Mouse (Mus musculus) mature B cell (primary cell): Measurements from ENCODE around the gene Plch2.

Experiments
- in situ Hi-C: fragments of 300-500 bp; cut with MboI; formaldehyde crosslinking; loops from 2 replicates; pipeline ENCODE4 v1.14.3; 2019

The Plch2 gene

DNA sequence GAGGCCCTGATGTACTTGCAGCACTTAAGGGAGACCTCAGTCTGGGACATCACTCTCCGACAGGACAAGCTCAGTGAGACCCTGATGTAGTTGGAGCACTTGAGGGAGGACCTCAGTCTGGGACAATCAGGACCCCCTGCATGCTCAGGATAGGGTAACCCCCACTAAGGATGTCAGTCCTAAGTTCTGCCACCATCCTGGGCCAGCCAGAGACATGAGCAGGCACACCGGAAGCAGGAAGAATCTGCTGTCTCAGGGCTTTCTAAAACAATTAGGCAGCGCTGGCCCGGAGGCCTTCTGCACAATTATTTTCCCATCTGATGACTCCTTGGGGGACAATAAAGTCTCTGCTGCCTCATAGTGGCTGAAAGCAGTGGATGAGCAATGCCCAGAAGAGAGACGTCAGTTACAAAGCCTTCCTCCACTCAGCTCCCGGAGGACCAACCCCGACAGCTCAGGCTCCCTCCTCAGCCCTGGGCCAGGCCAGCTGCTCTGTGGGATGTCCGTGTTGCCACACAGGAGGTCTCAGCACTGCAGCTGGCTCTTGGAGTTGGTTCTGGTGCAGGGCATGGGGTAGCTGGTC lies 59.9 kb downstream of the Plch2 start:
- in situ Hi-C loops: no loop called here

DNA sequence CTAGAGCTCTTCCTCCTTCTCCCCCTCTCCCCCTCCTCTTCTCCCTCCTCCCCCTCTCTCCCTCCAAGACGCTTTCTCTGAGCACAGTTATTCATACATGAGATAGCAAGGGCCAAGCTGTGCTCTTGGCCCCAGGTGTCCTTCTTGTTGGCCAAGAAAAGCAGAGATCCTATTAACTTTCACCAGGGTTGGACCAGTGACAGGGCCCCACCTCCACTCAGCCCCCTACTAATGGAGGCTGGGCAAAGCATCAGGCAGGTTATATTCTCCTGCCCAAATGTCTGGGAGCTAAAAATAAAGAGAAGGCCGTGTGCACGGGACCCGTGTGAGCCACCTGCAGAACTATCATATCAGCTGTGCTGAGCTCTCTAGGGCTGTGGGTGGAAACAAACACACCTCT lies 61.7 kb downstream of the Plch2 start:
- in situ Hi-C loops: no loop called here

DNA sequence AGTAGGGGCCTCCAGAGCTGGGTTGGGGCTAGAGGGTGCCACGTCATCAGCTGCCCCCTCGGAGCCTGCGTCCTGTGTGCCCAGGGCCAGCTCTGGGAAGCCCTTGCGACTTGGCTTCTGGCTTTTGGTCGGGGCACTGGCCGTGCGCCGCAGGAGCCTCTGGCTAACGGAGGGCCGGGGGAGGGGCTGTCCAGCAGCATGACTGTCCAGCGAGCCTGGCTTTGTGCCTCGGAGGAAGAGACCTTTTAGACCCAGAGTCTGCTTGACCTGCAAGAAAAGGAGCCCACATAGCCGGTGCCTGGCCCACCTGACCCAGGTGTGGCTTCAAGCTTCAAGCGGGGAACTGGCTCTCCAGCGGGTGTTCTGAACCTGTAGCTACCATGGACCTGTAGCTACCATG lies 69.8 kb downstream of the Plch2 start:
- in situ Hi-C loops: no loop called here

DNA sequence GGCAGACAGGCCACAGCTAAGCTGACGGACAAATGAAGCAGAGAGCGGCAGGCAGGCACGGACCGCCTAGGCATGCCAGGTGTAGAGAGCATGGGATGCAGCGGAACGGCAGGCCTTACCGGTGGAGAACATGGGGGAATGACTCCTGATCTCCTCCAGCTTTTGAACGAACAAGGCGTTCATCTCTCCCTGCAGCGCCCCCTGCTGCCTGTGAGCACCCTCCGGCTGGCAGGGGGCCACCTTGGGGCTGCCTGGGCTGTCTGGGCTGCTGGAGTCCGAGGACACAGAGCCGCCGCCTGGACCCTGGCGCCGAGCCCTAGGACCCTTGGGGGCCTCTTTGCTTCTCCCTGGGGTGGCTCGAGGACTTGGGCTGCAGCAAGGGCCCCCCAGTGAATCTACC lies 70.5 kb downstream of the Plch2 start:
- in situ Hi-C loops: no loop called here

- in situ Hi-C loops: no loop called here
Measured at GRCm38 (mm10) chr4:154985151-154985777, 71.3 kb downstream of the Plch2 start.

DNA sequence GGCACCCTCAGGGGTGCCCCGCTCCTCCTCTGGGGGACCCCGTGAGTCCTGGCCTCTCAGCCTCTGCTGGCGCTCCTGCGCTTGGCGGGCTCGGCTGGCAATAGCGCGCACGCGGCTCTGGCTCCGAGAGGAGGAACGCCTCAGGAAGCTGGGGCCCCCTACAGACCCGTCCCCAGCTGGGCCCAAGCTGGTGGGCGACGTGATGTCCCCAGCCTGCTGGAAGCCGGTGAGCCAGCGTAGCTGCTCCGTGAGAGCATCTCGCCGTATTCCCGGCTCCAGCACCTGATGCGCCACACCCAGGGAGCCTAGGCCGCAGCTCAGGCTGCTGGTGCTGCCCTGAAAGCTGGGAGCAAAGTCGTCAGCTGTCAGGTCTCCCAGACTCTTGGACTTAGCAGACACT lies 72.8 kb downstream of the Plch2 start:
- in situ Hi-C loops: no loop called here

GRCm38 (mm10) chr4:154982247-154983120 lies 74.1 kb downstream of the Plch2 start:
- in situ Hi-C loops: no loop called here

- in situ Hi-C loops: no loop called here
Measured at GRCm38 (mm10) chr4:154981530-154981929, 75.1 kb downstream of the Plch2 start.

GRCm38 (mm10) chr4:154981076-154981475 lies 75.5 kb downstream of the Plch2 start:
- in situ Hi-C loops: no loop called here

DNA sequence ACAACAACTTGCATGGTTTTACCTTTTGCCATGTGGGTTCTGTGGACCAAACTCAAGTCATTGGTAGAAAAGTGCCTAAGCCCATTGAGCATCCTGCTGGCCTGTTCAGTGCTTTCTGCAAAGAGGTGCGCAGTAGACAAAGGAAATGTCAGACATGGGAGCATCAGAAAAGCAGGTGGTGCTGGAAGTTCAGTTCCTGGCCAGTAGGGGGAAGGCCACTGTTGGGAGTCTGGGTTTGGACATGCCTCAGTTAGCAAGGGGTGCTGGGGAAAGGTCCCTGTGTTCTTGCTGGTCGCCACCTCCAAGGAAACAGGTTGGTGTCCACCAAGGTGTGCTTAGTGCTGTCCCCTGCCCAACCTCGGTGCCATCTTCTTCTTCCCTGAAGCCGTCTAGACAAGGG lies 76.5 kb downstream of the Plch2 start:
- in situ Hi-C loops: no loop called here

- in situ Hi-C loops: no loop called here
Measured at GRCm38 (mm10) chr4:154974163-154974611, 82.4 kb downstream of the Plch2 start.

GRCm38 (mm10) chr4:154972546-154972945 lies 84.0 kb downstream of the Plch2 start:
- in situ Hi-C loops: no loop called here

DNA sequence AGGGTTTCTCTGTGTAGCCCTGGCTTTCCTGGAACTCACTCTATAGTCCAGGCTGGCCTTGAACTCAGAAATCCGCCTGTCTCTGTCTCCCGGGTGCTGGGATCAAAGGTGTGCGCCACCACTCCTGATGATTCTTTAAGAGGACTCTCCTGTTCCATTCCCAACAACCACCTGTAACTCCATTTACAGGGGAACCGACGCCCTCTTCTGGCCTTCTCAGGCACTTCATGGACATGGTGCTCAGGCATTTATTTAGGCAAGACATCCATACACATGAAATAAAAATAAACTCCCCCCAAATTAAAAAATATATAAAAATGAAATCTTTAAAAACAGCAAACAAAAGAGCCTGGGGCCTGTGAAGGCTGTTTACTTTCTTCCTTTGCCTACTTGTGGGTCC lies 89.4 kb downstream of the Plch2 start:
- in situ Hi-C loops: loop anchor here (10.0 kb wide), 1 partner anchor 118 kb away; the partner anchor contains the start of genes Morn1 and Rer1

DNA sequence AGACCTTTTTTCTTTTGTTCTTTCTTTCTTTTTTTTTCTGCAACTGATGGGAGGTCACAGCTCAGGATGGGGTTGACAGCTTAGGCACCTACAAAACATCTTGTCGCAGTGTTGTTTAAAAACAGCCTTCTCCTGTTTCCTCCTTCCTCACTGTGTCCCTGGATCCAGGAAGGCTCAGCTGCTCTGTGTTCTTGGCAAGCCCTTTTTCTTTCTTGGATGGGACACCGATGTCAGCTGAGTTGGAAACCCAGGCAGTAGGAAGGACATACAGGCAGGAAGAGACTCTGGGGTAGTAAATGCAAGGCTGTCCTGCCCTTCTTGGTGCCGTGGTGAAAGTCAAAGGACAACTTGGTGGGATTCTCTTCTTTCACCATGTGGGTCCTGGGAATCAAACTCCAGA lies 90.7 kb downstream of the Plch2 start:
- in situ Hi-C loops: loop anchor here (10.0 kb wide), 1 partner anchor 119 kb away; the partner anchor contains the start of genes Morn1 and Rer1

DNA sequence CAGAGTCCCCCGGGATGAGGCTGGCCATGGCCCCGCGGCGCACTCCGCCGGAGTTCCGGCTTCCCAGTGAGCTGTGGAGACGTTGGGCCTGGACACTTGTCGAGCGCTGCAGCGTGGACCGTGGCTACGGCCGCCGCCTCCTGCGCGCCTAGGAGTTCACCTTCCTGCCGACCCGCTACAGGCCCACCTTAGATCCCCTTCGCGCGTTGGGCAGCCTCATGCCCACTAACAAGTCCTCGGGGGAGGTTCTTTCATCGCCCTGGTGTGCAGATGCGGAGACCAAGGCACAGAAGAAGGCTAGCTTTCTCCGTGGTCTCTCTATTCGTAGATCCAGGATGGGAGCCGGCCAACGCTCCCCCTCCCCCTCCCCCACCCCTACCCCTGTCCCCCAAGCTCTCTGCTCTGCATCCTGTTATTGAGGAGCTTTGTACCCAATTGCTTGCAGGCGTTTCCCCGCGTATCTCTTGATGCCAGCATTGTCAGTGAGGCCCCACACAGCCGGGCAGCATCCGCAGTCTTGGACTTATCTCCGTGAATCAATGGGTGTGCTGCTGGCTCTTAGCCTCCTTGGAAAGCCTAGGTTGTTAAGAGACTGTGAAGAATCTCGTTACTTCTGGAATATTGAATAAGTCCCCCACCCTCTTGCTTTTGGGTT lies 91.9 kb downstream of the Plch2 start:
- in situ Hi-C loops: loop anchor here (10.0 kb wide), 1 partner anchor 120 kb away; the partner anchor contains the start of genes Morn1 and Rer1

- in situ Hi-C loops: loop anchor here (10.0 kb wide), 1 partner anchor 121 kb away; the partner anchor contains the start of genes Morn1 and Rer1
Measured at GRCm38 (mm10) chr4:154963901-154964580, 92.5 kb downstream of the Plch2 start, which contains the start of gene Pank4. Gene Pank4, plus strand, starts transcription at chr4:154964123.

DNA sequence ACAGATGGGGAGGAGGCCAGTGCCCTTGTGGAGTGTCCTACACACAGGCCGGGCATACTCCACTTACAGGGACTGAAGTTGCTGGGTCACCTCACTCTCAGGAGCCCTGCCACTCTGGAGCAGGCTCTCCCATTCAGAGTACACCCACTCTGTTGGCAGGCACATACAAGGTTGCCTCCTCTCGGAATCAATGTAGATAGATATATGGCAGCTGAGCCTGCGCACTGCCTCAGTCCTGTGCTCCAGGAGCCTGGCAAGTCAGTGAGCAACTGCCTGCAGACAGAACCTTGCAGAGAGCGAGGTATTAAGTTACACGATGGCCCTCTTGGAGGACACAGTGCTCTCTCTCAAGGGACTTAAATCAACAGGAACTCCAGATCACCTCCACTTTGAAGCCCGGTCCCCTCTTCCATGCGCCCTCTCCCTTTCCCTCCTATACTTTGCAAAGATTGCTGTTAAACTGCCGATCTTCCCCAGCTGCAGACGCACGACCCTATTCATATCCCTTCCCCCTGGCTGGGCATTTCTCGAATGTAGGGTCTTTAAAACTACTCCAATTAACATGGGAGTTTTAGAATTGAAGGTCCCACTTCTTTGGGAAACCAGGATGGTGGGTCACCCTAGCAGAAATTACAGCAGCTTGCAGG lies 93.3 kb downstream of the Plch2 start:
- in situ Hi-C loops: loop anchor here (10.0 kb wide), 1 partner anchor 121 kb away; the partner anchor contains the start of genes Morn1 and Rer1

DNA sequence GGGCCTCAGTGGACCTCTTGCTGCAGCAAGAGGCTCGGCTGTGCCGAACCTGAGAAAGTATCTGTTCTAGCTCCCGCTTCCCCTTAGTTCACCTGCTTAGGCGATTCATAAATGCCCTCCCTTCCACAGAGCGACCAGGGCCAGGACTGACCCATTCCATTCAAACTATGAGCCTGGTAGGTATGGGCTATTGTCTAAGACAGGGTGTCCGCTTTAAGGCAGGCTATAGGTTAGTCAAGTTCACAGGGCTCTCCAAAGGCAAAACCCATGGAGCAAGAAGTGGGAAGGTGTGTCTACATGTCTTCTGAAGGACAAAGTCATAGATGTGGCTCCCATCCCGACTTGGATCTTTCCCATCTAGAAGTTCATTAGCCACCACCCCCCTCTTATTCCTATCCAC lies 93.9 kb downstream of the Plch2 start:
- in situ Hi-C loops: loop anchor here (10.0 kb wide), 1 partner anchor 122 kb away; the partner anchor contains the start of genes Morn1 and Rer1

- in situ Hi-C loops: loop anchor here (10.0 kb wide), 1 partner anchor 123 kb away; the partner anchor contains the start of genes Morn1 and Rer1
Measured at GRCm38 (mm10) chr4:154961911-154962310, 94.7 kb downstream of the Plch2 start.

- in situ Hi-C loops: loop anchor here (10.0 kb wide), 1 partner anchor 124 kb away; the partner anchor contains the start of genes Morn1 and Rer1
Measured at GRCm38 (mm10) chr4:154961226-154961738, 95.3 kb downstream of the Plch2 start.
